Mouse (Mus musculus): ENCODE data around the gene Fgf11.

The Fgf11 gene

DNA sequence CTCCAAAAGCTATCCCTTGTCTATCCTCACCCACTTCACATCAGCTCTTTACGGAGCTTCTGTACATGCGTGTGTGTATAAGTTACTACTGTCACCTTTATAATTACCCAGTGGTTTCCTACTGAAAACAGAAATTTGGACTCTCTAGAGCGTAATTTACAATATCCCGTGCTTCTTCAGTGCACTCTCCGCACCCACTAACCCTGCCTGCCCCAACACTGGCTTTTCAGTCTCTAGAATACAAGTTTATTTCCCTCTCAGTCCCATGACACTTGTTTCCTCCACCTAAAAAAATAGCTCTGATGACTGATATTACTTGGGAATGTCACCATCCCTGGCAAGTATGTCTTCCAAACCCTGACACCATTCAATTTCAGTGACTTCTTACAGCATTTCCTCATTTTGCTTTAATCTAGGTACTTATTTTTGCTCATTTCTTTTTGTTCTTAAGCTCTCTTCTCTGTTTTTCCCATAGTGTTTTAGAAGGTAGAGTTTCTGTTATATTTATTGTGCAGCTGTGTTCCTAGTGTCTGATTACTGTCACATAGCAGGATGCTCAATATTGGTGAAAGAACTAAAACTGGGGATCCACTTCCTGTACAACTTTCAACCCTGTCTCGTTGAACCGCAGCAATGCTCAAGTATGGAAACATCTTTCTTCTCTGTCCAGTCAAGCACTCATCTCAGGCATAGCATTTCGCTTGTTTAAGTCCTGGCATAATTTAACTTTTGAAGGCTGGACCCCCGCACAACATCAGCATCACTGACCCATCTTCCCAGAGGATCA is 44.2 kb downstream of the Fgf11 start:
- no peak for DNase-seq (ENCODE audit: low spot score in 2 of 2)

DNA sequence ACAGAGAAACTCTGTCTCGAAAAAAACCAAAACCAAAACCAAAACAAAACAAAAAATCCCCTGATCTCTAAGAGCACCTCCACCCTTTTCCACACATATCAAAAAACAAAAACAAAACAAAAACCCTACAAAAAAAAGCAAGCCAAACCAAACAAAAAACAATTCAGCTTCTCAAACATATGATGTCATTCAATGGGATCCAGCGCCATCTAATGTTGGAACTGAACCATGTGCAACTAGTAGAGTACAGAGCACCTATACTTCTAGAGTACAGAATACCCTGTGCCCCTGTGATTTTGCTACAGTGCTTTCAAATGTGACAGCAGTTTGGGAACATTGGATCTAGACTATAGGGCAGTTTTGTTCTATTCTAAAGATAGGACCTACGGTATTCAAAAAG is 47.0 kb downstream of the Fgf11 start:
- DNase-seq (ENCODE audit: low spot score in 2 of 2): no peak

DNA sequence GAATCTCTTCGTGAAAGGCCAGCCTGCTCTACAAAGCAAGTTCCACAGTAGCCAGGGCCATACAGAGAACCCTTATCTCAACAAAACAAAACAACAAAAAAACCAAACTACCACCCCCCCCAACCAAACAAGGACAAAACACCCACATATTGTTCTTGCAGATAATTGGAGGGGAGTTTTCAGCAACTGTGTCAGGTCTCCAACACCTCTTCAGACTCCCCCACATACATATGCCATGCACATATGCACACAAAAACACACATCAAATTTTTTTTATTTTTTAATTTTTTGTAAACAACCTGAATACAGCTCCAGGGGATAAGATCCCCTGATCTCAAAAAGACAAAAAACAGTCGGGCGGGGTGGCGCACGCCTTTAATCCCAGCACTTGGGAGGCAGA is 47.4 kb downstream of the Fgf11 start:
- DNase-seq (ENCODE audit: low spot score in 2 of 2): no peak

DNA sequence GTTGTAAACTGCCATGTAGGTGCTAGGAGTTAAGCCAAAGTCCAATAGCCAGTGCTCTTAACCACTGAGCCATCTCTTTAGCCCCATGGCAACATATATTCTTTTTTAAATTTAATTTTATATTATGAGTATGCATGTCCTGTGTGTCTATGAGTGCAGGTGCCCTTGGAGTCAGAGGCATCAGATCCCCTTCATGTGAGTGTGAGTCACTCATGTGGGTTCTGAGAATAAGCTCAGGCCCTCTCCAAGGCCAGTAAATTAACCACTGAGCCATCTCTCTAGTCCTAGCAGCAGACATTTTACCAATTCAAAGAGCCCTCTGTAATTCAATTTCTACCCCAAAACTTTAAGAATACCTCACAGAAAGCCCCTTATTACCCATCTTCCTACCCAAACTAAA is 49.0 kb downstream of the Fgf11 start:
- no peak for DNase-seq (ENCODE audit: low spot score in 2 of 2)

DNA sequence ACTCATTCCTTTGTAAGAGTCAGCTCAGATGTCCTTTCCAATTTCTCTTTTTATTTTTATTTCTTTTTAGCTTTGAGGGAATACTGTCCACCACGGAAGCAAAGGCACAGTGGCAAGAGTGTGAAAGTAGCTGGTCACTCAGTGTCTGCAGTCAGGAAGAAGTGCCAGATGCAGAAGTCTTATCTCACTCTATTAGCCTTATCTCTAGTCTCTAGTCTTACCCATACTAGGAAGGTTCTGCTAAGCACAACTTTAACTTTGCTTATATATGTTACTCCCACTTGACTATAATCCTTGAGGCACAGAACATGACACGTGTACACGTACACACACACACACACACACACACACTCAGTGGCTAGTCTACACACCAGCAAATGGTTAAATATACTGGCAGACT is 50.0 kb downstream of the Fgf11 start:
- DNase-seq (ENCODE audit: low spot score in 2 of 2): no peak
